Mouse (Mus musculus): ENCODE data around the gene Cdc42bpg.
A peak's percentile ranks its signal among the peaks of the same experiment; 100 is the strongest.

Cdc42bpg gene

GRCm38 (mm10) chr19:6331719-6332516, 25.7 kb downstream of the Cdc42bpg start:
- peak; percentile 87 for DNase-seq (ENCODE audit: low spot score)

- DNase-seq (ENCODE audit: low spot score), result no peak
Observed at GRCm38 (mm10) chr19:6333761-6334595, 27.7 kb downstream of the Cdc42bpg start.

GRCm38 (mm10) chr19:6334673-6335457, 28.6 kb downstream of the Cdc42bpg start, which contains the start of gene Men1:
TSS of gene Men1 (plus strand) at chr19:6334979.
- DNase-seq (ENCODE audit: low spot score), result peak; percentile 97

- no peak for DNase-seq (ENCODE audit: low spot score)
Observed at GRCm38 (mm10) chr19:6335458-6335827, 29.2 kb downstream of the Cdc42bpg start.

- DNase-seq (ENCODE audit: low spot score), result no peak
Observed at GRCm38 (mm10) chr19:6336920-6337319, 30.7 kb downstream of the Cdc42bpg start.

- DNase-seq (ENCODE audit: low spot score), result no peak
Observed at GRCm38 (mm10) chr19:6338171-6338570, 31.9 kb downstream of the Cdc42bpg start.

- DNase-seq (ENCODE audit: low spot score), result no peak
Observed at GRCm38 (mm10) chr19:6338716-6339115, 32.5 kb downstream of the Cdc42bpg start.

GRCm38 (mm10) chr19:6339191-6339590, 32.9 kb downstream of the Cdc42bpg start:
- no peak for DNase-seq (ENCODE audit: low spot score)

- no peak for DNase-seq (ENCODE audit: low spot score)
Observed at GRCm38 (mm10) chr19:6339890-6340504, 33.7 kb downstream of the Cdc42bpg start.

GRCm38 (mm10) chr19:6340524-6341452, 34.5 kb downstream of the Cdc42bpg start, which contains the start of gene Map4k2:
TSS of gene Map4k2 (plus strand) at chr19:6341135.
- DNase-seq (ENCODE audit: low spot score), result peak; percentile 81

- DNase-seq (ENCODE audit: low spot score), result no peak
Observed at GRCm38 (mm10) chr19:6341453-6342077, 35.3 kb downstream of the Cdc42bpg start.

GRCm38 (mm10) chr19:6342276-6342933, 36.1 kb downstream of the Cdc42bpg start:
- DNase-seq (ENCODE audit: low spot score), result no peak

- DNase-seq (ENCODE audit: low spot score), result no peak
Observed at GRCm38 (mm10) chr19:6343066-6343925, 37.0 kb downstream of the Cdc42bpg start.

GRCm38 (mm10) chr19:6343996-6344395, 37.7 kb downstream of the Cdc42bpg start:
- no peak for DNase-seq (ENCODE audit: low spot score)

GRCm38 (mm10) chr19:6346023-6346422, 39.8 kb downstream of the Cdc42bpg start:
- DNase-seq (ENCODE audit: low spot score), result no peak

- DNase-seq (ENCODE audit: low spot score), result no peak
Observed at GRCm38 (mm10) chr19:6346661-6347060, 40.4 kb downstream of the Cdc42bpg start.

- DNase-seq (ENCODE audit: low spot score), result no peak
Observed at GRCm38 (mm10) chr19:6347615-6348014, 41.4 kb downstream of the Cdc42bpg start.

- no peak for DNase-seq (ENCODE audit: low spot score)
Observed at GRCm38 (mm10) chr19:6348717-6349116, 42.5 kb downstream of the Cdc42bpg start.

Data from retina, embryonic 14.5 days (tissue).